Mouse (Mus musculus): ENCODE measurements around the gene Jak3. TPM values are rescaled to one million over a fixed set of nuclear protein-coding genes. Genes with fewer than 3 reads are reported as not detected.

Gene Jak3
- total and polyA plus RNA-seq, 3 experiments: 13.3 to 47.1 (median 37.8) TPM

DNA sequence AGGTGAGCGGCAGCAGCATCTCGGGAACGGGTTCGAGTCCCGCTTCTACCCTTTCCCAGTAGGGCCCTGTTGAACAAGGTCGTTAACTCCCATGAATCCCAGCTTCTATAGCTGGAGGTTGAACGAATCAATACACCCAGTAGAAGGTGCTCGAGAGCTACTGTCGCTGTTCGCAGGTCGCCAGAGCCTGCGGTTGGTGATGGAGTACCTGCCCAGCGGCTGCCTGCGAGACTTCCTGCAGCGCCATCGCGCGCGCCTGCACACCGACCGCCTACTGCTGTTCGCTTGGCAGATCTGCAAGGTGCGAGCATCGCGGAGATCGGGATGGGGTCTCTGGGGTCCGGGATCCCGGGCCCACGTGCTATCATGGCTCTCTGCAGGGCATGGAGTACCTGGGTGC is 9.5 kb downstream of the Jak3 start:
- dilution Hi-C loops (cut with MboI; ENCODE audit: extremely low pct_ligation_motif_present, extremely low pct_unique_long_range_greater_than_20kb, low sequenced_read_pairs): no loop called here
- peaks cover 93 to 100% of the 10 kb centered on the region in 2 experiments for H3K36me3 ChIP-seq (replicated peaks in 1 of 2; ENCODE audit: control insufficient read depth in 1 of 2, insufficient read depth in 1 of 2, low read length in 1 of 2)
- H3K9me3 ChIP-seq (replicated peaks; ENCODE audit: low read length): no peaks in the 10 kb centered on the region
- no peak for DNase-seq (ENCODE audit: extremely low read depth)
- H3K27ac ChIP-seq (ENCODE audit: insufficient read depth, low read depth): no peak overlapping the region
- no peak overlapping the region for H3K4me3 ChIP-seq (replicated peaks in 1 of 3; ENCODE audit: low read depth in 2 of 3, low read length in 2 of 3, poor library complexity in 1 of 3)
- no peak overlapping the region for H3K4me2 ChIP-seq (ENCODE audit: insufficient read depth, low read depth, poor library complexity, severe bottlenecking)
- in situ Hi-C loops (cut with MboI; ENCODE audit: low pct_ligation_motif_present, low pct_unique_long_range_greater_than_20kb, low sequenced_read_pairs): no loop called here
- no peak overlapping the region for H3K9ac ChIP-seq (ENCODE audit: insufficient read depth, low read depth)
- no peaks in the 10 kb centered on the region for H3K27me3 ChIP-seq (replicated peaks)
- no peaks in the 10 kb centered on the region for H3K79me2 ChIP-seq (replicated peaks; ENCODE audit: control insufficient read depth, extremely low read depth, insufficient read depth, poor library complexity, severe bottlenecking)
- H3K4me1 ChIP-seq (ENCODE audit: control insufficient read depth in 1 of 2, insufficient read depth in 2 of 2): no peaks in the 10 kb centered on the region
- no peak for TF ChIP-seq TBP (conservative IDR thresholded peaks at IDR 0.05; ENCODE audit: low read depth, low read length)
- no peak for TF ChIP-seq POLR2AphosphoS2 (IDR thresholded peaks at IDR 0.05; ENCODE audit: low read depth, low read length)
- no peak for TF ChIP-seq UBTF (IDR thresholded peaks at IDR 0.05; ENCODE audit: low read depth, low read length)
- TF ChIP-seq MAX (IDR thresholded peaks at IDR 0.05; ENCODE audit: low read length): no peak
- no peak for TF ChIP-seq NELFE (IDR thresholded peaks at IDR 0.05; ENCODE audit: low read depth, low read length)
- TF ChIP-seq RAD21 (IDR thresholded peaks at IDR 0.05; ENCODE audit: low read depth, low read length): no peak
- no peak for TF ChIP-seq CTCF (conservative IDR thresholded peaks at IDR 0.05 in 1 of 2, IDR thresholded peaks at IDR 0.05 in 1 of 2; ENCODE audit: low read depth in 2 of 2, low read length in 2 of 2)
- TF ChIP-seq MXI1 (IDR thresholded peaks at IDR 0.05; ENCODE audit: low read depth, low read length): no peak
- no peak for TF ChIP-seq MEF2A (IDR thresholded peaks at IDR 0.05; ENCODE audit: borderline replicate concordance, low read depth, low read length)
- no peak for TF ChIP-seq MAZ (IDR thresholded peaks at IDR 0.05; ENCODE audit: low read depth, low read length)
- no peak for TF ChIP-seq BHLHE40 (IDR thresholded peaks at IDR 0.05; ENCODE audit: low read depth, low read length)
- no peak for TF ChIP-seq GABPA (IDR thresholded peaks at IDR 0.05; ENCODE audit: insufficient replicate concordance, low read depth, low read length)
- no peak for TF ChIP-seq ELF1 (IDR thresholded peaks at IDR 0.05; ENCODE audit: low read depth, low read length)
- no peak for TF ChIP-seq CHD1 (IDR thresholded peaks at IDR 0.05; ENCODE audit: low read depth, low read length)

- H3K9ac ChIP-seq (ENCODE audit: insufficient read depth, low read depth): no peak overlapping the region
- H3K27me3 ChIP-seq (replicated peaks): no peaks in the 10 kb centered on the region
- H3K27ac ChIP-seq (ENCODE audit: insufficient read depth, low read depth): no peak overlapping the region
- H3K4me2 ChIP-seq (ENCODE audit: insufficient read depth, low read depth, poor library complexity, severe bottlenecking): no peak overlapping the region
- H3K4me1 ChIP-seq (ENCODE audit: control insufficient read depth in 1 of 2, insufficient read depth in 2 of 2): no peaks in the 10 kb centered on the region
- no peak overlapping the region for H3K4me3 ChIP-seq (replicated peaks in 1 of 3; ENCODE audit: low read depth in 2 of 3, low read length in 2 of 3, poor library complexity in 1 of 3)
- no peaks in the 10 kb centered on the region for H3K9me3 ChIP-seq (replicated peaks; ENCODE audit: low read length)
- no peaks in the 10 kb centered on the region for H3K79me2 ChIP-seq (replicated peaks; ENCODE audit: control insufficient read depth, extremely low read depth, insufficient read depth, poor library complexity, severe bottlenecking)
- TF ChIP-seq KAT2A (IDR thresholded peaks at IDR 0.05; ENCODE audit: insufficient replicate concordance, low read length) (no peak), MXI1 (IDR thresholded peaks at IDR 0.05; ENCODE audit: low read depth, low read length) (no peak), USF1 (IDR thresholded peaks at IDR 0.05; ENCODE audit: low read depth, low read length) (no peak), E2F4 (IDR thresholded peaks at IDR 0.05; ENCODE audit: insufficient replicate concordance, low read depth, low read length) (no peak), ZMIZ1 (IDR thresholded peaks at IDR 0.05; ENCODE audit: low read depth, low read length) (no peak), MEF2A (IDR thresholded peaks at IDR 0.05; ENCODE audit: borderline replicate concordance, low read depth, low read length) (no peak), NRF1 (IDR thresholded peaks at IDR 0.05; ENCODE audit: low read depth, low read length) (no peak), NELFE (IDR thresholded peaks at IDR 0.05; ENCODE audit: low read depth, low read length) (no peak), JUND (conservative IDR thresholded peaks at IDR 0.05; ENCODE audit: low read depth, low read length) (no peak), JUN (IDR thresholded peaks at IDR 0.05; ENCODE audit: insufficient read depth, low read depth, low read length) (no peak), MAZ (IDR thresholded peaks at IDR 0.05; ENCODE audit: low read depth, low read length) (no peak), USF2 (conservative IDR thresholded peaks at IDR 0.05; ENCODE audit: low read depth, low read length) (no peak), GABPA (IDR thresholded peaks at IDR 0.05; ENCODE audit: insufficient replicate concordance, low read depth, low read length) (no peak), ZC3H11A (IDR thresholded peaks at IDR 0.05; ENCODE audit: low read depth, low read length) (no peak), TBP (conservative IDR thresholded peaks at IDR 0.05; ENCODE audit: low read depth, low read length) (no peak)
- peaks cover 88 to 96% of the 10 kb centered on the region in 2 experiments for H3K36me3 ChIP-seq (replicated peaks in 1 of 2; ENCODE audit: control insufficient read depth in 1 of 2, insufficient read depth in 1 of 2, low read length in 1 of 2)
- in situ Hi-C loops (cut with MboI; ENCODE audit: low pct_ligation_motif_present, low pct_unique_long_range_greater_than_20kb, low sequenced_read_pairs): no loop called here
- dilution Hi-C loops (cut with MboI; ENCODE audit: extremely low pct_ligation_motif_present, extremely low pct_unique_long_range_greater_than_20kb, low sequenced_read_pairs): no loop called here
- no peak for DNase-seq (ENCODE audit: extremely low read depth)
These were observed 10.1 kb downstream of the Jak3 start for GRCm38 (mm10) chr8:71686143-71686734.
